Comparison of ENCODE assay signal across 26 mouse cellular contexts in the genomic region with DNA sequence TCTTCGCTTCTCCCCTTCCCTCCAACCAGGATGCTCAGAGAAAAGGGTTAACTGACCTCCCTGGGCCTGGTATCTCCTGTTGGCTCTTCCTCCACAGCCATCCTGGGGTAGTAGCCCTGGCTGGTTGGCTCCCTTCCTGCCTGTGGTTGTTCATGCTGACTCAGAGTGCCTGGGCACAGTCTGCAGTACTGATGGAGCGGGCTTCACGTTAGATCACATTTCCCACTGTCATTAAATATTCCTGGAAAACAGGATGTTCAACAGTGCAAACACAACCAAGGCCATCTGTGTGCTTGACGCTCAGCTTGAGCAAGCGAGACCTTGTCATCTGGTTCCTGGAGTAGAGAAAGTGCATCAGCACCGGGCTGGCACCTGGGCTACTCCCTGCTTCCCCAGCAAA. TPM values are rescaled to one million over a fixed set of nuclear protein-coding genes. Genes with fewer than 3 reads are reported as not detected.
DNase-seq lines count a peak whose midpoint lies in the region; ATAC-seq and TF ChIP-seq lines count a peak whose summit lies in the region.
"Had no signal": no experiment of that assay in that cellular context is flagged by ENCODE, and none has a peak within 500 bp of the region (broad histone marks: within the 10 kb centered on the region; RNA-seq: fewer than 3 reads in every experiment).

No protein-coding gene starts in this region.

- peak; percentile 73 for DNase-seq in heart, adult 11 months
- DNase-seq in heart, adult 9 months (ENCODE audit: low spot score in 2 of 2) = no peak
- peak; percentile 81 for DNase-seq in Muller cell, postnatal 12 days (ENCODE audit: inconsistent ontology term)
- peak; percentile 15 for DNase-seq in adrenal gland, postnatal 25 days
- DNase-seq in layer of hippocampus, postnatal 36 days = peak; percentile 17 to 31
- DNase-seq in lung, adult 2 months = no peak
- DNase-seq: cerebellum, adult 18-20 months; kidney, adult 8-10 months; kidney, postnatal 25 days; liver, embryonic 13.5 days; right cerebral cortex, postnatal 25 days had no signal

- 57% methylated on average over 6 of the region's 6 CpGs for WGBS in lung, adult 2 months

- no peak for TF ChIP-seq CTCF in lung, adult 2 months (IDR thresholded peaks at IDR 0.05; ENCODE audit: insufficient read depth, low read length)

- H3K4me1 ChIP-seq in lung, adult 2 months (ENCODE audit: control insufficient read depth, insufficient read depth, low read length) = no peaks in the 10 kb centered on the region
- H3K4me1 ChIP-seq: forebrain, embryonic 10.5 days; heart, embryonic 15.5 days; limb, embryonic 12.5 days; liver, embryonic 13.5 days had no signal

- ATAC-seq in cerebellum, adult (ENCODE audit: insufficient number of reproducible peaks, low FRiP score, low TSS enrichment) = no peak

- TF ChIP-seq POLR2A in lung, adult 2 months (IDR thresholded peaks at IDR 0.05; ENCODE audit: borderline replicate concordance, extremely low read depth, low read depth, low read length) = no peak

- H3K4me3 ChIP-seq in lung, adult 2 months (replicated peaks; ENCODE audit: extremely low read depth, low read depth, low read length) = no peak overlapping the region
- H3K4me3 ChIP-seq: forebrain, embryonic 10.5 days; heart, embryonic 15.5 days; limb, embryonic 12.5 days; liver, embryonic 13.5 days had no signal

RNA-seq across cellular contexts. Expression of a gene that starts 53.6 kb away (rescaled TPM):
- total RNA-seq in adrenal gland, postnatal 25 days (2021) = not detected in 2 replicates
- not detected for total RNA-seq in layer of hippocampus, postnatal 36 days (2021)
- polyA plus RNA-seq in lung, adult 2 months (2012; rRNA removed) = not detected in 2 replicates
- total RNA-seq: granulocyte monocyte progenitor cell, adult 5-6 weeks; hematopoietic stem cell, adult 5-6 weeks; left cerebral cortex, adult 8-10 months; MEL; midbrain, postnatal 0 days had no signal
- polyA plus RNA-seq: brain, embryonic 14.5 days; cortical plate, adult 2 months; embryonic facial prominence, embryonic 14.5 days; forebrain, embryonic 10.5 days; heart, embryonic 15.5 days; limb, embryonic 12.5 days; liver, embryonic 13.5 days; lung, embryonic 16.5 days; midbrain, postnatal 0 days; neural tube, embryonic 11.5 days; stomach, embryonic 16.5 days had no signal

Comparison
In these comparisons a context has a peak if more than half of its experiments do, and no peak if none do; other contexts are left out.
1. DNase-seq: peak in heart, adult 11 months (single experiment), Muller cell, postnatal 12 days (single experiment), adrenal gland, postnatal 25 days (single experiment) and layer of hippocampus, postnatal 36 days (2 of 2); none in heart, adult 9 months (0 of 2) and lung, adult 2 months (single experiment).